Mouse (Mus musculus) G1E-ER4 (cell line): Measurements from ENCODE around the gene Ddx46. TPM values are rescaled to one million over a fixed set of nuclear protein-coding genes. Genes with fewer than 3 reads are reported as not detected.

Experiments
- GATA1 ChIP-seq: IDR thresholded peaks from one replicate; pipeline ENCODE4 v1.8.0; 2012; ENCODE audit warnings: low read length, inconsistent platforms
- polyA plus RNA-seq: library from polyadenylated mRNA; stranded (reverse); fragments of >175 nt; gene quantifications from 2 replicates; pipeline ENCODE4 v1.2.3, GENCODE M21; 2012

Gene Ddx46
- polyA plus RNA-seq, 1 experiment, result 40.6 TPM

GRCm38 (mm10) chr13:55704301-55704700 is 69.5 kb downstream of the Ddx46 start:
- no peak for TF ChIP-seq GATA1

DNA sequence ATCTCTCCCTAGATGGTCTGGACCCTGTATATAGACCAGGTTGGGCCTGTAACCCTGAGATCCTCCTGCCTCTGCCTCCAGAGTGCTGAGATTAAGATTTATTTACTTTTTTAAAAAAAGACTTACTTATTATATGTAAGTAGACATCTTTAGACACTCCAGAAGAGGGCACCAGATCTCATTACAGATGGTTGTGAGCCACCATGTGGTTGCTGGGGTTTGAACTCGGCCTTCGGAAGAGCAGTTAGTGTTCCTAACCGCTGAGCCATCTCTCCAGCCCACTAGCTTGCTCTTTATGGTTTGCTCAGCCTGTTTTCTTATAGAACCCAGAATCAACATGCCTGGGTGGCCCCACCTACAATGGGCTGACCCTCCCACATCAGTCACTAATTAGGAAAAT is 78.0 kb downstream of the Ddx46 start:
- TF ChIP-seq GATA1, result no peak

GRCm38 (mm10) chr13:55714501-55715166 is 79.8 kb downstream of the Ddx46 start, which contains the start of gene Txndc15:
Gene Txndc15 (plus strand): TSS chr13:55714650.
- no peak for TF ChIP-seq GATA1

DNA sequence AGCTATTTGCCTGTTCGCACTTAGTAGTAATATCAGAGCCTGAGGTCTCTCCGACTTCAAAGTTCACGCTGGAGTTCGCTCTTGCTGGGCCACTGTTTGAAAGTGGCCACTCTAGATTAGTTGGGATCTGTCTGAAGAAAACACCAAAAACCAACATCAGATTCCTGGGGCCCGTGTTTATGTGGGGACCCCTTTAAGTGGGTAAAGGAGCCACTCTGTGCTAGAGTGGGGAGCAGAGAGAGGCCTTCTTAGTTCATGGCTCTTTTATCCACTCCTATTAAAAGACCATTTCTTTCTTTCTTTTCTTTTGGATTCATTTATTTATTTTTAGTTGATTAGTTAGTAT is 80.3 kb downstream of the Ddx46 start:
- no peak for TF ChIP-seq GATA1

- no peak for TF ChIP-seq GATA1
Observed at GRCm38 (mm10) chr13:55715908-55716510, 81.2 kb downstream of the Ddx46 start.

- no peak for TF ChIP-seq GATA1
Observed at GRCm38 (mm10) chr13:55721516-55721915, 86.7 kb downstream of the Ddx46 start.

DNA sequence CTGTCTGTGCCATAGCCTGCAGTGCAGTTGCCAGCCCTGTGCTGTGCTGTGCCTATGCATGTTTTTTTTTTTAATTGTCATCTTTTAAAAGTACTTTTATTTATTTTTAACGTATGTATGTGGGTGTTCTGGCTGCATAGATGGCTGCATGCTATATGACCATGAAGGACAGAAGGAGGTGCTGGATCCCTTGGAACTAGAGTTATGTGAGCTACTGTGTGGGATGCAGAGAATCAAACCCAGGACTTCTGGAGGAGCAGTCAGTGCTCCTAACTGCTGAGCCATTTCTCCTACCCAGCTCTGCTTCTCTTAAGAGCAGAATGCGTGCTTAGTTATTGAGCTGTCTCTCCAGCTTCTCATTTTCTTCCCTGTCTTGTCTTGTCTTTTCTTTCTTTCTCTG is 87.2 kb downstream of the Ddx46 start:
- no peak for TF ChIP-seq GATA1

GRCm38 (mm10) chr13:55726598-55727119 is 91.8 kb downstream of the Ddx46 start:
- TF ChIP-seq GATA1, result no peak

DNA sequence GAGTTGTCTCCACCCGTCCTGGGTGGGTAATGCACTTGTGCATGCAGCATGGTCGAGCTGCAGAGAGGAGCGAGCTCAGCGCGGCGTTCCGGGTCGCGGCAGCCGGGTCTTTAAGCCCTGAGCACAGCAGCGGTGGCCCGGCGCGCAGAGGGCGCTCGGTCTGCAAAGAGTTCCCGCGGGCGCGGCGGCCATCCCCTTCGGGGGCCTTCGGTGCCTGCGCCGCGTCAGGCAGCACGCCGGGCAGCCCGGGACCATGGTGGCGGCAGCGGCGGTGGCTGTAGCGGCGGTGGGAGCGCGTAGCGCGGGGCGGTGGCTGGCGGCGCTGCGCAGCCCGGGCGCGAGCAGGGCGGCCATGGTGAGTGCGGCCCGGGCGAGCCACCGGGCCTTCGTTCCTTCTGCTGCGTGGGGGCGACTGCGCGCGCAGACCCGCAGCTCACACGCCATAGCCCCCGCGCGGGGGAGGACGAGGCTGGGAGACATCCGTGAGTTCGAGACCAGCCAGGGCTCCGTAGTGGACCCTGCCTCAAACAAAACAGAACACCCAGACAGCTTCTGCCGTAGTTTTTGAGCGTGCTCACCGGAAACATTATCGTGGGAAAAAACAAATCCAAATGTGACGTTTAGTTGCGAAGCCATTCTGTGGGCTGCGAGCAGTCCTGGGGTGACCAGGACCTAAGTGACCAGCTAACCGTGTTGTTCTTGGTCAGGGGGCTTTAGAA is 92.5 kb downstream of the Ddx46 start, which contains the start of gene Pcbd2:
TSS of gene Pcbd2 (plus strand) at position 249 of the 719 bp plus-strand sequence.
- TF ChIP-seq GATA1, result no peak

DNA sequence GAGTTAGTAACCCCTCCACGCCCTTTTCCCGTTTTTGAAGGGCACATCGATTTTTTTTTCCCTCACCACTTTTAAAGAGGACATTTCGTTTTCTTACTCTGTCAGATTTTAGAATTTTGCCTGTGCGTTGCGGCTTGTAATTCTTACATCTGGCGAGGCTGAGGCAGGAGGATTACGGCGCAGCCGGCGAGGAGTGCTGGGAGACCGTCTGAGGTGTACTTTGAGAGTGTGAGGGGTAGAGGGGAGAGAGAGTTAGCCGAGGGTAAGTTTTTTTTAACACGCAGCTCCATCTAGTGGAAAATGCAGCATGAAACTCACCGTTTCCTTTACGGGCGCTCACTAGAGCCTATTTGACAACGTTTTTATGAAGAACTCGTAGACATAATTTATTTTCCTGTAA is 93.0 kb downstream of the Ddx46 start:
- TF ChIP-seq GATA1, result no peak

- TF ChIP-seq GATA1, result no peak
Observed at GRCm38 (mm10) chr13:55730716-55731115, 95.9 kb downstream of the Ddx46 start.

Other genes starting within 250 kb of the Ddx46 start
- not detected in 2 replicates for gene Slc34a1, start 236.8 kb upstream of the Ddx46 start, polyA plus RNA-seq
- gene Pfn3, start 219.8 kb upstream of the Ddx46 start, polyA plus RNA-seq, result not detected in 2 replicates
- gene F12, start 208.2 kb upstream of the Ddx46 start, polyA plus RNA-seq, result not detected in 2 replicates
- gene Grk6, start 190.0 kb upstream of the Ddx46 start, polyA plus RNA-seq, result 82.8 and 89.1 TPM in 2 replicates
- gene Prr7, start 170.8 kb upstream of the Ddx46 start, polyA plus RNA-seq, result 4.6 and 6.8 TPM in 2 replicates
- 0.03 TPM in 1 of 2 replicates, not detected in the other for gene Dbn1, start 146.9 kb upstream of the Ddx46 start, polyA plus RNA-seq
- 65.8 and 78.9 TPM in 2 replicates for gene Pdlim7, start 121.4 kb upstream of the Ddx46 start, polyA plus RNA-seq
- 1.1 and 1.3 TPM in 2 replicates for gene Dok3, start 105.7 kb upstream of the Ddx46 start, polyA plus RNA-seq
- gene Ddx41, start 98.4 kb upstream of the Ddx46 start, polyA plus RNA-seq, result 82.6 and 88.1 TPM in 2 replicates
- gene Fam193b, start 63.9 kb upstream of the Ddx46 start, polyA plus RNA-seq, result 47.5 and 48.5 TPM in 2 replicates
- 180 and 194 TPM in 2 replicates for gene Tmed9, start 61.3 kb upstream of the Ddx46 start, polyA plus RNA-seq
- 21.0 and 22.2 TPM in 2 replicates for gene B4galt7, start 35.1 kb upstream of the Ddx46 start, polyA plus RNA-seq
- 27.0 and 31.7 TPM in 2 replicates for gene Caml, start 12.0 kb upstream of the Ddx46 start, polyA plus RNA-seq
- gene B230219D22Rik, start 58.1 kb downstream of the Ddx46 start, polyA plus RNA-seq, result 19.5 and 22.1 TPM in 2 replicates
- 17.7 and 21.8 TPM in 2 replicates for gene Txndc15, start 79.6 kb downstream of the Ddx46 start, polyA plus RNA-seq
- gene Pcbd2, start 92.3 kb downstream of the Ddx46 start, polyA plus RNA-seq, result 44.8 and 62.5 TPM in 2 replicates
- not detected in 2 replicates for gene Catsper3, start 149.5 kb downstream of the Ddx46 start, polyA plus RNA-seq
- not detected in 2 replicates for gene Pitx1, start 201.2 kb downstream of the Ddx46 start, polyA plus RNA-seq